Mouse (Mus musculus): ENCODE data around the gene Ndufb8.

DNA sequence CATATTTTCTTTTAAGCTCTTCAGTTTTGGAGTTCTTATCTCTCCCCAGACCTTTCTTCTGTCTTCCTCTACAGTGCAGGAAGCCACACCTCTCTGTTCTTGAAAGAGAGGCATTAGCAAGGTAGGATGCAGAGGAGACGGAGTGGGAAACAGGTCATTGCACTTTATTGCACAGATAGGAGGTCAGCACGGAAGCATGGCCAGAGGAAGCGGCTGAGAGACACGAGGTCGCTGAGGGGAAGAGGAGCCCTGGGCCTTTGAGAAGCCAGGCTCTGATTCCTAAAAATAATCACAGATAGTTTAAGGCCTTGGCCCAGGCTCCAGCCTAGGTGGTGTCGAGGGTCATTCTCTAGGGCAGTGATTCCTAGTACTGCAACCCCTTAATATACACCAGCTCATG is 39.5 kb downstream of the Ndufb8 start:
- no peak for TF ChIP-seq TCF12 (IDR thresholded peaks at IDR 0.05; ENCODE audit: insufficient read depth, poor library complexity, severe bottlenecking)
- TF ChIP-seq CEBPB (IDR thresholded peaks at IDR 0.05; ENCODE audit: insufficient read depth, poor library complexity, severe bottlenecking): no peak
- TF ChIP-seq POLR2A (IDR thresholded peaks at IDR 0.05; ENCODE audit: insufficient read length, low read depth): no peak
- no peak for TF ChIP-seq MYOG (IDR thresholded peaks at IDR 0.05; ENCODE audit: control insufficient read depth in 1 of 3, insufficient read depth in 1 of 3, insufficient read length in 2 of 3, low read depth in 2 of 3)
- TF ChIP-seq E2F4 (IDR thresholded peaks at IDR 0.05; ENCODE audit: insufficient read depth): no peak
- TF ChIP-seq MAX (IDR thresholded peaks at IDR 0.05; ENCODE audit: low read depth): no peak
- no peak for TF ChIP-seq USF1 (IDR thresholded peaks at IDR 0.05; ENCODE audit: low read depth)
- no peak for TF ChIP-seq MYOD1 (IDR thresholded peaks at IDR 0.05; ENCODE audit: control insufficient read depth in 1 of 3, insufficient read length in 2 of 3, low read depth in 2 of 3)
- no peak for TF ChIP-seq POLR2AphosphoS2 (IDR thresholded peaks at IDR 0.05; ENCODE audit: insufficient read length, low read depth)
- no peak for TF ChIP-seq SRF (IDR thresholded peaks at IDR 0.05; ENCODE audit: control insufficient read depth, insufficient read length, low read depth)
- TF ChIP-seq TCF3 (IDR thresholded peaks at IDR 0.05; ENCODE audit: insufficient read length, low read depth): no peak
- TF ChIP-seq REST (IDR thresholded peaks at IDR 0.05; ENCODE audit: insufficient read depth, insufficient read length): no peak
